Mouse (Mus musculus) myocyte (in vitro differentiated cells): ENCODE results near the gene Dnmt3a. TPM values are rescaled to one million over a fixed set of nuclear protein-coding genes. Genes with fewer than 3 reads are reported as not detected.

Experiments
- H3K27me3 ChIP-seq: one replicate; pipeline ENCODE4 v1.6.1; 2011; ENCODE audit not compliant: control insufficient read depth, insufficient read depth, insufficient read length
- H3K36me3 ChIP-seq: one replicate; pipeline ENCODE4 v1.6.1; 2011; ENCODE audit not compliant: control insufficient read depth, insufficient read depth
- H3K4me2 ChIP-seq: one replicate; pipeline ENCODE4 v1.6.1; 2011; ENCODE audit warnings: low read depth, control low read depth
- H3K4me3 ChIP-seq: one replicate; pipeline ENCODE4 v1.5.1; 2011; ENCODE audit warnings: mild to moderate bottlenecking, control low read depth, moderate library complexity
- H3K79me2 ChIP-seq: one replicate; pipeline ENCODE4 v1.6.1; 2011; ENCODE audit not compliant: control insufficient read depth, insufficient read depth
- H3ac ChIP-seq: one replicate; pipeline ENCODE4 v1.6.1; 2011; ENCODE audit not compliant: control insufficient read depth, insufficient read length
- CEBPB ChIP-seq: IDR thresholded peaks from 2 replicates; pipeline ENCODE4 v1.6.1; 2011; ENCODE audit warnings: mild to moderate bottlenecking, moderate library complexity; ENCODE audit not compliant: poor library complexity, insufficient read depth, severe bottlenecking
- E2F4 ChIP-seq: IDR thresholded peaks from one replicate; pipeline ENCODE4 v1.6.1; 2011; ENCODE audit warnings: mild to moderate bottlenecking, control low read depth, moderate library complexity; ENCODE audit not compliant: insufficient read depth
- MAX ChIP-seq: IDR thresholded peaks from one replicate; pipeline ENCODE4 v1.6.1; 2011; ENCODE audit warnings: low read depth, mild to moderate bottlenecking, control low read depth
- MYOD1 ChIP-seq, 3 experiments: IDR thresholded peaks; one replicate each; pipeline ENCODE4 v1.6.1; 2011; ENCODE audit warnings: control low read depth in 2 of 3, low read depth in 2 of 3, mild to moderate bottlenecking in 2 of 3, moderate library complexity in 1 of 3; ENCODE audit not compliant: insufficient read length in 2 of 3, control insufficient read depth in 1 of 3
- MYOG ChIP-seq, 3 experiments: IDR thresholded peaks; one replicate each; pipeline ENCODE4 v1.6.1; 2011; ENCODE audit warnings: control low read depth in 2 of 3, low read depth in 2 of 3, mild to moderate bottlenecking in 2 of 3; ENCODE audit not compliant: insufficient read length in 2 of 3, control insufficient read depth in 1 of 3, insufficient read depth in 1 of 3
- POLR2A ChIP-seq: IDR thresholded peaks from one replicate; pipeline ENCODE4 v1.6.1; 2011; ENCODE audit warnings: low read depth, mild to moderate bottlenecking, control low read depth, moderate library complexity; ENCODE audit not compliant: insufficient read length
- POLR2AphosphoS2 ChIP-seq: IDR thresholded peaks from one replicate; pipeline ENCODE4 v1.6.1; 2011; ENCODE audit warnings: low read depth, control low read depth; ENCODE audit not compliant: insufficient read length
- REST ChIP-seq: IDR thresholded peaks from one replicate; pipeline ENCODE4 v1.6.1; 2011; ENCODE audit warnings: mild to moderate bottlenecking, control low read depth, moderate library complexity; ENCODE audit not compliant: insufficient read depth, insufficient read length
- SRF ChIP-seq: IDR thresholded peaks from one replicate; pipeline ENCODE4 v1.6.1; 2011; ENCODE audit warnings: low read depth; ENCODE audit not compliant: control insufficient read depth, insufficient read length
- TCF12 ChIP-seq: IDR thresholded peaks from one replicate; pipeline ENCODE4 v1.6.1; 2011; ENCODE audit warnings: mild to moderate bottlenecking, control low read depth; ENCODE audit not compliant: poor library complexity, insufficient read depth, severe bottlenecking
- TCF3 ChIP-seq: IDR thresholded peaks from one replicate; pipeline ENCODE4 v1.6.1; 2011; ENCODE audit warnings: low read depth, control low read depth; ENCODE audit not compliant: insufficient read length
- USF1 ChIP-seq: IDR thresholded peaks from one replicate; pipeline ENCODE4 v1.6.1; 2011; ENCODE audit warnings: low read depth, mild to moderate bottlenecking, control low read depth, moderate library complexity
- polyA plus RNA-seq: library from polyadenylated mRNA; unstranded; fragments of >200 nt; fragmentation: generic; extraction: Trizol; gene quantifications from one replicate; pipeline ENCODE4 v1.2.1, GENCODE M21; 2012; ENCODE audit warnings: missing spikeins

Gene Dnmt3a
- polyA plus RNA-seq, 1 experiment = 4.6 TPM

DNA sequence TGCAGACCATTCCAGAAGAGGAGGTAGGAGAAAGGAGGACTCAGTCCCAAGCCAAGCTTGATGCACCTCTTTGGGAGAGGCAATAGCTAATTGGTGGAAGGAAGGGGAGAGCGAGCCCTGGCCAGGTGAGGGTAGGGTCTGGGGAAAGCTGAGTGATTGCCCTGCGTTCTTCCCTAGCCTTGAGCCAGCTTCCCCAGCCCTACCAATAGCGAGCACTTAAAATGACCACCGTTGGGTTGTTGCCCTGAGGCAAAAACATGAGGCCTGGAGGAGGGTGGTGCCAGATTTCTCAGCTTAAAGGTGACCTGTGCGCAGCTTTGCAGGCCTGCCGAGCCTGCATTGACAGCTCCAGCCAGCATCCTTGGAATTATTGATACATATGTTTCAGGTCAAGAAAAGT, 87.5 kb downstream of the Dnmt3a start:
- Histone ChIP-seq H3K27me3 (no peaks in the 10 kb centered on the region), H3K36me3 (no peaks in the 10 kb centered on the region), H3K4me2 (no peak overlapping the region), H3ac (no peak overlapping the region), H3K4me3 (no peak overlapping the region), H3K79me2 (no peaks in the 10 kb centered on the region)
- TF ChIP-seq REST (no peak), TCF3 (no peak), MYOG (IDR thresholded peaks at IDR 0.05; ENCODE audit: control insufficient read depth in 1 of 3, insufficient read depth in 1 of 3, insufficient read length in 2 of 3, low read depth in 2 of 3) (no peak), MYOD1 (IDR thresholded peaks at IDR 0.05; ENCODE audit: control insufficient read depth in 1 of 3, insufficient read length in 2 of 3, low read depth in 2 of 3) (no peak), CEBPB (no peak), TCF12 (no peak), USF1 (no peak), POLR2AphosphoS2 (no peak), MAX (no peak), SRF (no peak), POLR2A (no peak), E2F4 (no peak)

DNA sequence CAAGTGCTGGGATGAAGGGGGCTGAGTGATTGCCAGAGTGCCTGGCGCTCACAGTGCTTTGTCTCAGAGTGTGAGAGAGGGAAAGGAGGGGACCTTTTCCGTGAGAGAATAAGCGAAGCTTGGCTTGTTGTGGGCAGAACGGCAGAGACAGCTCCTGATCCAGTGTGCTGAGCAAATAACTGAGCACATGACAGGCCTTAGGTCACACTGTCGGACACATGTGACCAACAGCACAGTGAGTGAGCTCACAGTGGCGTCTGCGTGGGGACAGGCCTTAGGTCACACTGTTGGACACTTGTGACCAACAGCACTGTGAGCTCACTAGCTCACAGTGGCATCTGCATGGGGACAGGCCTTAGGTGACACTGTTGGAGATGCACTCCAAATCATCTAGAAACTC, 88.7 kb downstream of the Dnmt3a start:
- Histone ChIP-seq H3K4me3 (no peak overlapping the region), H3ac (no peak overlapping the region), H3K4me2 (no peak overlapping the region), H3K36me3 (peaks cover 4% of the 10 kb centered on the region), H3K27me3 (no peaks in the 10 kb centered on the region), H3K79me2 (no peaks in the 10 kb centered on the region)
- no peak for TF ChIP-seq MYOD1 (IDR thresholded peaks at IDR 0.05; ENCODE audit: control insufficient read depth in 1 of 3, insufficient read length in 2 of 3, low read depth in 2 of 3)
- no peak for TF ChIP-seq TCF3
- TF ChIP-seq USF1 = no peak
- no peak for TF ChIP-seq CEBPB
- TF ChIP-seq POLR2A = no peak
- TF ChIP-seq SRF = no peak
- TF ChIP-seq MYOG (IDR thresholded peaks at IDR 0.05; ENCODE audit: control insufficient read depth in 1 of 3, insufficient read depth in 1 of 3, insufficient read length in 2 of 3, low read depth in 2 of 3) = no peak
- no peak for TF ChIP-seq POLR2AphosphoS2
- no peak for TF ChIP-seq REST
- no peak for TF ChIP-seq TCF12
- TF ChIP-seq E2F4 = no peak
- no peak for TF ChIP-seq MAX

- no peak overlapping the region for H3K4me3 ChIP-seq
- no peak overlapping the region for H3ac ChIP-seq
- no peaks in the 10 kb centered on the region for H3K79me2 ChIP-seq
- no peak overlapping the region for H3K4me2 ChIP-seq
- TF ChIP-seq SRF (no peak), USF1 (no peak), POLR2A (no peak), E2F4 (no peak), TCF3 (no peak), MYOG (IDR thresholded peaks at IDR 0.05; ENCODE audit: control insufficient read depth in 1 of 3, insufficient read depth in 1 of 3, insufficient read length in 2 of 3, low read depth in 2 of 3) (no peak), TCF12 (no peak), MYOD1 (IDR thresholded peaks at IDR 0.05; ENCODE audit: control insufficient read depth in 1 of 3, insufficient read length in 2 of 3, low read depth in 2 of 3) (no peak), CEBPB (no peak), POLR2AphosphoS2 (no peak), REST (no peak), MAX (no peak)
- no peaks in the 10 kb centered on the region for H3K27me3 ChIP-seq
- peaks cover 5% of the 10 kb centered on the region for H3K36me3 ChIP-seq
Observed at GRCm38 (mm10) chr12:3897057-3897545, 91.3 kb downstream of the Dnmt3a start.

GRCm38 (mm10) chr12:3898811-3899210, 93.0 kb downstream of the Dnmt3a start:
- TF ChIP-seq TCF12 (no peak), POLR2A (no peak), MYOG (IDR thresholded peaks at IDR 0.05; ENCODE audit: control insufficient read depth in 1 of 3, insufficient read depth in 1 of 3, insufficient read length in 2 of 3, low read depth in 2 of 3) (no peak), SRF (no peak), MAX (no peak), POLR2AphosphoS2 (no peak), USF1 (no peak), CEBPB (no peak), MYOD1 (IDR thresholded peaks at IDR 0.05; ENCODE audit: control insufficient read depth in 1 of 3, insufficient read length in 2 of 3, low read depth in 2 of 3) (no peak), E2F4 (no peak), TCF3 (no peak), REST (no peak)

More at GRCm38 (mm10) chr12:3898811-3899210, 93.0 kb downstream of the Dnmt3a start:
- Histone ChIP-seq H3K4me3 (no peak overlapping the region), H3ac (no peak overlapping the region), H3K79me2 (no peaks in the 10 kb centered on the region), H3K4me2 (no peak overlapping the region), H3K36me3 (peaks cover 7% of the 10 kb centered on the region), H3K27me3 (no peaks in the 10 kb centered on the region)
